Mouse (Mus musculus) small intestine, adult 2 months (tissue): ENCODE results near the gene Prr36. TPM values are rescaled to one million over a fixed set of nuclear protein-coding genes. Genes with fewer than 3 reads are reported as not detected.

ENCODE experiments used
- H3K27ac ChIP-seq: fragments of 200-500 bp; 2 replicates; pipeline ENCODE4 v1.5.1; 2012; ENCODE audit warnings: low read depth, low read length, control low read depth, inconsistent platforms; ENCODE audit not compliant: insufficient read depth
- H3K27me3 ChIP-seq: fragments of 200-500 bp; 2 replicates; pipeline ENCODE4 v1.6.1; 2012; ENCODE audit warnings: mild to moderate bottlenecking, moderate library complexity, low read length, inconsistent platforms; ENCODE audit not compliant: control insufficient read depth, insufficient read depth
- H3K36me3 ChIP-seq: fragments of 200-500 bp; 2 replicates; pipeline ENCODE4 v1.6.1; 2012; ENCODE audit warnings: mild to moderate bottlenecking, low read length, control low read depth, inconsistent platforms; ENCODE audit not compliant: control insufficient read depth, insufficient read depth
- H3K4me1 ChIP-seq: fragments of 200-500 bp; 2 replicates; pipeline ENCODE4 v1.6.1; 2012; ENCODE audit warnings: low read length, inconsistent platforms, mixed read lengths; ENCODE audit not compliant: control insufficient read depth, insufficient read depth, insufficient read length
- H3K4me3 ChIP-seq: fragments of 200-500 bp; 2 replicates; pipeline ENCODE4 v1.5.1; 2012; ENCODE audit warnings: low read depth, mild to moderate bottlenecking, control low read depth, inconsistent platforms, low read length, moderate library complexity
- CTCF ChIP-seq: fragments of 200-500 bp; IDR thresholded peaks from 2 replicates; pipeline ENCODE4 v1.5.1; 2012; ENCODE audit warnings: low read depth, mild to moderate bottlenecking, control low read depth, inconsistent platforms, low read length, moderate library complexity, mixed read lengths; ENCODE audit not compliant: insufficient replicate concordance, insufficient read length; ENCODE audit errors: extremely low read depth
- POLR2A ChIP-seq: fragments of 200-500 bp; IDR thresholded peaks from 2 replicates; pipeline ENCODE4 v1.6.1; 2012; ENCODE audit warnings: low read depth, mild to moderate bottlenecking, control low read depth, inconsistent platforms, low read length, moderate library complexity
- WGBS: fragments of 180-500 bp; shearing (Covaris S2); methylation state at CpG from one replicate; pipeline ENCODE4 v1.1.7; 2018; 5-methylcytosine and 5-hydroxymethylcytosine counted together
- polyA plus RNA-seq: library from polyadenylated mRNA; depleted of rRNA; stranded (reverse); fragments of >200 nt; gene quantifications from 2 replicates; pipeline ENCODE4 v1.2.3, GENCODE M21; 2012

The Prr36 gene
- polyA plus RNA-seq, 1 experiment: 0.08 TPM

- Histone ChIP-seq H3K27ac (no peak overlapping the region), H3K4me3 (no peak overlapping the region), H3K36me3 (0 out of 2 replicates have a peak, but pooled peaks cover under 1% of the 10 kb centered on the region), H3K4me1 (peaks cover 28% of the 10 kb centered on the region), H3K27me3 (peaks cover 9% of the 10 kb centered on the region; the same call in 1 of the 2 replicates)
- WGBS: 69% methylated on average over 6 of the region's 6 CpGs
- TF ChIP-seq POLR2A (no peak), CTCF (no peak)
These were observed 6.2 kb downstream of the Prr36 start for GRCm38 (mm10) chr8:4211097-4211496.

- 46% methylated on average over 2 of the region's 2 CpGs for WGBS
These were observed 10.3 kb downstream of the Prr36 start for GRCm38 (mm10) chr8:4207016-4207350.

GRCm38 (mm10) chr8:4206182-4207015, 10.9 kb downstream of the Prr36 start:
- WGBS: 51% methylated on average over 44 of the region's 44 CpGs
- no peak overlapping the region for H3K27ac ChIP-seq

More at GRCm38 (mm10) chr8:4207016-4207350, 10.3 kb downstream of the Prr36 start:
- no peak overlapping the region for H3K27ac ChIP-seq
- no peak overlapping the region for H3K4me3 ChIP-seq
- peaks cover 11% of the 10 kb centered on the region for H3K4me1 ChIP-seq
- H3K27me3 ChIP-seq: no peaks in the 10 kb centered on the region
- no peak for TF ChIP-seq POLR2A
- TF ChIP-seq CTCF: no peak
- H3K36me3 ChIP-seq: 0 out of 2 replicates have a peak, but pooled peaks cover 2% of the 10 kb centered on the region

GRCm38 (mm10) chr8:4205246-4206123, 11.8 kb downstream of the Prr36 start:
- TF ChIP-seq CTCF: no peak
- TF ChIP-seq POLR2A: no peak
- Histone ChIP-seq H3K36me3 (0 out of 2 replicates have a peak, but pooled peaks cover 2% of the 10 kb centered on the region), H3K27me3 (no peaks in the 10 kb centered on the region), H3K27ac (no peak overlapping the region), H3K4me1 (peaks cover 11% of the 10 kb centered on the region), H3K4me3 (no peak overlapping the region)
- WGBS: 71% methylated on average over 38 of the region's 38 CpGs

More at GRCm38 (mm10) chr8:4206182-4207015, 10.9 kb downstream of the Prr36 start:
- H3K4me1 ChIP-seq: peaks cover 11% of the 10 kb centered on the region
- TF ChIP-seq POLR2A: no peak
- no peak for TF ChIP-seq CTCF
- H3K4me3 ChIP-seq: no peak overlapping the region
- H3K36me3 ChIP-seq: 0 out of 2 replicates have a peak, but pooled peaks cover 2% of the 10 kb centered on the region
- no peaks in the 10 kb centered on the region for H3K27me3 ChIP-seq

GRCm38 (mm10) chr8:4201321-4201720, 15.9 kb downstream of the Prr36 start:
- Histone ChIP-seq H3K27ac (no peak overlapping the region), H3K4me3 (no peak overlapping the region), H3K4me1 (peaks cover under 1% of the 10 kb centered on the region; the same call in 1 of the 2 replicates), H3K36me3 (0 out of 2 replicates have a peak, but pooled peaks cover 2% of the 10 kb centered on the region), H3K27me3 (no peaks in the 10 kb centered on the region)
- 77% methylated on average over 2 of the region's 2 CpGs for WGBS
- no peak for TF ChIP-seq CTCF
- TF ChIP-seq POLR2A: no peak

- Histone ChIP-seq H3K27me3 (no peaks in the 10 kb centered on the region), H3K36me3 (no peaks in the 10 kb centered on the region), H3K4me3 (no peak overlapping the region), H3K27ac (no peak overlapping the region), H3K4me1 (peaks cover 4% of the 10 kb centered on the region; the same call in 1 of the 2 replicates)
- TF ChIP-seq POLR2A (no peak), CTCF (no peak)
- WGBS: 50% methylated on average over 7 of the region's 7 CpGs
These were observed 23.7 kb downstream of the Prr36 start for GRCm38 (mm10) chr8:4193588-4193894.
